Mouse (Mus musculus) gastrocnemius, postnatal 25 days (tissue): ENCODE results near the gene Dand5. TPM values are rescaled to one million over a fixed set of nuclear protein-coding genes. Genes with fewer than 3 reads are reported as not detected.

Experiments
- DNase-seq: peaks from one replicate; pipeline ENCODE4 v3.0.0; 2022
- total RNA-seq, 2 experiments: library from RNA; stranded (reverse); gene quantifications; 1 replicate in 1 of 2; 2 replicates in 1 of 2; pipeline ENCODE4 v1.2.3; 2021

Dand5 gene
- total RNA-seq, 2 experiments from 2014 or later = 9.5 to 9.6 TPM

DNA sequence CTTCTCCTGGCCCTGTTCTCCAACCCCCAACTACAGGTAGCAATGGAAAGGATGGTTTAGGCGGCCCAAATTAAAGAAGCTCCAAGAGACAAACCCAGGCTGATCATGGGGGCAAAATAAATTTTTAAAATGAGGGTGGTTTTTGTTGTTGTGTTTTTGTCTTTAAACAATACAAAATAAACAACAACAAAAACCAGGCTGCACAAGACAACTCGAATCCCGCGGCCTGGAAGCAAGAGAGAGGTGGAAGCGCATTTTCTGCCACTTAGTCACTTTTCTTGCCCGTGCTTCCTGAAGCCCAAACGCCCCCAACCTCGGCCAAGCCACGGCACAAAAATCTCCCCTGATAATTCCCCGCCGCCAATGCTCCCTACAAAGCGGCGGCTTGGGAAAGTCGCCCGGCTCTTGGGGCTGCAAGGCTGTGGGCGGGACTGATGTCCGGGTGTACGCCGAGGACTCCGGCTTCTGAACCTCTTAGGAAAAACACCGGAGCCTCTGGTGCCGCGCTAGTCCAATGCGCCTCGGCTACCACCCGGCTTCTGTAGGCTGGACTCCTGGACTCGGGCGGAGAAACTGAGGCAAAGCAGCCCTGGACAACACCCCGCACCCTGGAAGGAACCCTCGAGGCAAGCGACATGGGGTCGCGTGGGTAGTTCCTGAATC is 38.6 kb downstream of the Dand5 start:
- DNase-seq = no peak

DNA sequence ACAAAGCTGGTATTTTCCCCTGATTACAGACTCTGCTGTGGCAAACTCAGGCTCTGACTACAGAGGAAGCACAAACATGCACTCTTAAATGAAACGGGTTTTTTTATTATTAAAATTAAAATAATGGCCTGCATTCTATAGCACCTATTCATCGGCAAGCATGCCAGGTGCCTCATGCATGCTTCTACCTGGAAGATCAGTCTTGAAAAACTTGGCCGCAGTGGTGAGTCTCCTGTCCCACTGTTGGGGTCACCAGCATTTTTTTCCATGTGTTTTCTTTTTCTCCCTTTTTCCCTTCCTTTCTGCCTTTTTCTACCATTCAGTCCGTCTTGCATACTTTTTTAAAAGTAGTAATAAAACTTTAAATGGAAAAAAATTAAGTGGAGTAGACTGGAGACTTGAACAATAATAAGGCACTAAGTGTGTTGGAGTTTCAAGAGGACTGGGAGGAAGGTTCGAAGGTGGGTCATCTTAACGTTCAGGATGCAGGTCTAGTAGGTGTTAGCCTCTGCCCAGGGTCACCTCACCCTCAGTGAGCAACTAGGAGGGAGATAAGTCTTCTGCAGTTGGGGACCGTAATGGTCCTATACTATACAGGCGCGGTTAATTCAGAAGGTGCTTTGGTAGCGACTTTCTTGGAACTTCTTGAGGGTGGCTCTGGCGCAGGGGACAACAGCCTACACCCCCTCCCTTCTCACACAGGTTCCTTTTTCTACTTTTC is 39.3 kb downstream of the Dand5 start:
- no peak for DNase-seq

DNA sequence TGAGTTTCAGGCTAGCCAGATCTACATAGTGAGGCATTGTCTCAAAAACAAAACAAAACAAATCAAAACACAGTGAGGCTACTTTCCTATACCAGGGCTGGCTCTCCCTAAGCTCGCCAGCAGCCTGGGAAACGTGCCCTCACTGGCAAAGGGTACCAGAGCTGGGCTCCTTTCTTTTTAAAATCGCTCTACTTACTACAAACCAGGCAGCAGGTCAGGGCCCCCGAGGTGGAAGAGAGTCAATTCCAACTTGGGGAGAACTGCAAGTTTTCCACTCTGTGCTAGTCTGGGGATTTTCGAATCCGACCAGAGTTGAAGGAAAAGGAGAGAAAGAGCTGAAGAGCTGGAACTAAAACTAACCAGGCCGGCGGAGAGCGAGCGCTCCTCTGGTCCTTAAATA is 39.9 kb downstream of the Dand5 start:
- DNase-seq = no peak

DNA sequence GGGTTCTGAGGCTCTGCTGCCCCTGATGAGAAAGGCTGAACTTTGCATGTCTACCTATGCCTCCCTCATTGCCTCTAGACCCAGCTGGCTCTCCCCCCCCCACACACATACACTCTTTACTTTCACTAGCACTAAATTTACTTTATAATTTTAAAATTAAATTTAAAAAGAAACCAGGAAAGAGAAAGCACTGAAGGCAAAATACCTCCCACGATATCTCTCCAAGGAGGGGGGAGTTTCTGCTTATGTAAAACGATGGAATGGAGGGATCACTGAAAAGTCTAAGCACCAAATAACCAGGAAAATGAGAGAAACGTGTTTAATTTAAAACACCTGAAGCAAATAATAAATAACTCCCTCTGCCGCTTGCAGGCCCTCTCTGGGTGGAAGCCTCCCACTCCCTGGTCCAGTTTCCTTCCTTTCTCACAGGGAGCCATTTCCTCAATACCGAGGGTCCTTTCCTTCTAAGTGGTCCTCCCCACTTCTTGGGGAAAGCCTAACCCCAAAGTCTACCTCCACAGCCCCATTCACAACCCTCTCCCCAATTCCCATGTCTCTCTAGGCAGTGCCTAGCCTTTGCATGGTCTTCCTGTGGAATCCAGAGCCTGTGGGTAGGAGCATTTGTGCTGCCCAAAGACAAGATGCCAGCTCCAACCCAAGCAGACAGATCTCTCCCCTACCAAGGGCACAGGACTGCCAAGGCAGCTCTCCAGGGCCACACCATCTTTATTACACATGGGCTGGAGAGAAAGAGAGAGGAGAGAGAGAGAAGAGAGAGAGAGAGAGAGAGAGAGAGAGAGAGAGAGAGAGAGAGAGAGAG is 40.7 kb downstream of the Dand5 start:
- DNase-seq = no peak

DNA sequence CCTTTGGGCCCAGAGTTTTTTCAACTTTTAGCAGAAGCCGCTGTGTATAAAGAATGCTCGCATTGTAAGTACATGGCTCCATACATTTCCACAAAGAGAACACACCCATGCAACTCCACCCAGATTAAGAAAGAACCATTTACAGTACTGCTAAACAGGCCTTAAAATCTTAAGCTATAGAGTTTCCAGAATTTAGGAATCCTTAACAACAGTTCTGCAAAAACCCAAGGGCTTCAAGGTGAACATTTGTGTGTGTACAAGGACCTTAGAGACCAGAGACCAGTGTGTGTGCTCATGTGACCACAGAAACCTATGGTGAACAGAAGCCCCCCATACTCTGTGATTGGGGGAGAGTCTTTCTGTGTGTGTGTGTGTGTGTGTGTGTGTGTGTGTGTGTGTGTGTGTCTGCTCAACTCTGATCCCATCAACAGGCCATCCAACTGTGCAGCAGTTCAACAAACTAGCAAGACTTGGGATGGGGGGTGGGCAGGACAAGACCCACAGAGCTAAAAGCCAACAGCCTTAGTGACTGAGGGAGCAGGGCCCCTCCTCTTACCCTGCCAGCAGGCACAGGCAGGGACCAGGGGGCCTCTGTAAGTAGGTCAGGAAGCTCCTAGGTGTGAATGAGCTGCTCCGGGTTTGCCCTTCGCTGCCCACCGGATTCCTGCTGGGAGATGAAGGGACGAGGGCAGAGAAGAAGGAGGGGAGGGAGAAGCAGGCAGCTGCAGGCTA is 41.5 kb downstream of the Dand5 start:
- DNase-seq = no peak

DNA sequence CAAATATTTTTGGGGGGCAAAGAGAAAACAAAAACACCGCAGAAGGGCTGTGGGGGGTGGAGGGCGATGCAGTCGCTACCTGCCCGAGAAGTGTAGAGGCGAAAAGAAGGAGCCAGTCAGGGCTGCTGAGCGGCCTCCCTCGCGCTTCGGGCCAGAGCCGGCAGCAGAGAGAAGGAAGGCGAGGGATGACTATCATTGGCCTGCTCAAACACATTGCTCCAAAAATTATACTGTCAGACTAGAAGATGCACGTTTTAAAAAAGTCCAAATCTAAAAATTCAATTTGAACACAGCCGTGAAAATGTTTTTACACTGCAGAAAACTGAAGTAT is 42.4 kb downstream of the Dand5 start:
- no peak for DNase-seq

DNA sequence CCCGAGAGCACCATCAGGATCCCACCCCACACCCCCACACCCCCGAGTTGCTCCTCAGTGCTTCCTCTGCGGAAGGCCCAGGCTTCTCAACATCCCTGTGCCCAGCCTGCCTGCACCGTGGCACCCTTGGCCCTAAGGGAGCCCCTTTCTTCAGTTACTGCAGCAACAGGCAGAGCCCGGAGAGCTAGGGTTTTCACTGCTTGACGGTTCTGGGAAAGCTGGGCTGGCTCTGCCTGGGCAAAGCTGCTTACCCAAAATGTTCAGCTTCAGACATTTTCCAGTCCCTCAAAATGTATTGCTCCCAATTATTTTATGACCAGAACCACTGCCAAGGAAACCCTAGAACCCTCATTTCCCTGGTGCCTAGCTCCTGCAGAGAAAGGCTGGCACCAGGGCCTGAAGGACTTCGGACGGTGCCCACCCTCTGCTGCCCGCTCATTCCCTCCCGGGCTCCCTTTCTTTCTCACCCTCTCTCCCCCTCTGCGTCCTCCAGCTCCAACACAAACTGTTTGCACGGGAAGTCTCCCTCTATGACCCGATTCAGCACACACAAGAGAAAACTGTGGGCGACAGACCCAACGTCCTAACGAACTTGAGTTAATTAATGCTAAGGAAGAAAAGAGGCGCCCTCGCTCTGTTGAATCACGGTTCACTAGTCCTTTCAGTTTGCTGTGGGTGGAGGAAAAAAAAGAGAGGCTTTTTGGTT is 43.0 kb downstream of the Dand5 start:
- no peak for DNase-seq

DNA sequence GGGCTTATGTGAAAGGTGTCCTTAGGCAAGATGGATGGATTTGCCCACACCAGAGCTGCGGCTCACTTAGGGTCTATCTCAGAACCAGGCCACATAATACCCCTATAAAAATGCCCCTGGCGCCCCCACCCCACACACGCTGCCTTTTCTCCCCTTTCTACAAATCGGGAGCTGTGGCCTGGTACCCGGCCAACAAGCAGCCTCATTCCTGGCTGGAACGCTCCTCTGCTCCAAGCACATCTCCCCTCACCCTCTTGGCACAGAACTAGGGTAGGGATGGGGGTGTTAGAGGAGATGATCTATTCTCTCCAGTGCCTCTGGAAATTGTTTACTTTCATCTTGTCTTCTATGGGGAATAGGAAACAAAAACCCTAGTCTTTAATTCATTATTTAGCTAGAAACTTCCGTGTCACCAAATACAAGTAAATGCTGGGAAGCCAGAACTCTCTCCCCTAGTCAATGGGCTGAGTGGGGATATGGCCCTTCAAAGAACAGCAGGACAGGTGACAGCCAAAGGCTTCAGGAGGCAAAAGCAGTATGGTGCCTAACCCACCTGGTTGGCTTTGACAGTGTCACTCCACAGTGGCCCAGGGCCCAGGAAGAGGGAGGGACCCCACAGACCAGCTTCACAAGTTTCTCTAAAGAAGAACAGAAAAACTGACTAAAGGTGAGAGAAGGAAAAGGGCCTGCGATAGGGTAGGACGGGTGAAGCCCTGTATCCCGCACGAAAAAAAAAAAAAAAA is 43.8 kb downstream of the Dand5 start:
- DNase-seq = no peak

DNA sequence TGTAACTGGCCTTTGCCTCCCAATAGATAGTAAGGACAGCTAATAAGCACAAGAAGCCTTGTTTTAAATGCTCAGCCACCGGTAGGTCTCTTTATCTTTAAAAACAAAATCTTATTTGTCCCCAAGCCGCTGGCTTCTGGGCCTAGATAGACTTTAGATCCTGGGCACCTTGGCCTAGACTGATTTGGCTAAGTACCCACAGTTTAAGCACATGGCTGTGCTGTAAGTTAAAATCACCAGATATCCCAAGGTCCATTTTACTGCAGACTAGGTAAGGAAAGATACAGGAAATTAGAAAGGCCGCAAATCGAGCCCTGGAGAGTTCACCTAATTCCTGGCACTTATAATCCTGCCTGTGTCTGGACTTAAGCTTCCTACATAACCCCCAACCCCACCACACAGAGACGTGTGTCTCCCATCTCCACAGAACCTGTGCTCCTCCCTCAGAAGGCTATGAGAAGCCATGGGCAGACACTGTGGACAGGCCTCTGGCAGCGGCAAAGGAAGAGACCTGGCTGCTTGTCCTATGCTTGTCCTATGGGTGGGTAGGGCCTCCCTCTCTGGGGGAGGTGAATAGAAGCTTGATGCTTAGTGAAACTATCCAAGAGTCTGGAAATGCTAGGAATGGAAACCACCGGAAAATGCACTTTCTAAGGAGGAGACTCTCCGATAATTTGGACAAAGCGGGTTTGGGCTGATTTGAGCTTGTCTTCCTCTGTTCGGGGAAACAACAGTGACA is 44.6 kb downstream of the Dand5 start:
- DNase-seq = no peak

DNA sequence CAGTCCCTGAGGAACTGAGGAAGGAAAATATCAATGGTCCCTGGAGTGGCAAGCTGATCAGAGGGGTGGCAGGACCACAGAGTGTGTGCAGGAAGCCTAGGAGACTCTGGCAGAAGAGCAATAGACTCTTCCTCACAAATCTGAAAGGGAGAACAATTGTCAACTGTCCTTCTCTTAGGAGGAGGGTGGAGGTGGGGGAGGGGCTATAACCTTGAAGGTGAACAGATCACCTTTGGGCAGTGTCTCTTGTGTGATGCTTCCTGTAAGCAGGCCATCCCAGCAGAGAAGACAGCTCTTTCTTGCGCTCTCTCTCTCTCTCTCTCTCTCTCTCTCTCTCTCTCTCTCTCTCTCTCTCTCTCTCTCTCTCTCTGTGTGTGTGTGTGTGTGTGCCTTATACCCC is 46.1 kb downstream of the Dand5 start:
- DNase-seq = no peak

DNA sequence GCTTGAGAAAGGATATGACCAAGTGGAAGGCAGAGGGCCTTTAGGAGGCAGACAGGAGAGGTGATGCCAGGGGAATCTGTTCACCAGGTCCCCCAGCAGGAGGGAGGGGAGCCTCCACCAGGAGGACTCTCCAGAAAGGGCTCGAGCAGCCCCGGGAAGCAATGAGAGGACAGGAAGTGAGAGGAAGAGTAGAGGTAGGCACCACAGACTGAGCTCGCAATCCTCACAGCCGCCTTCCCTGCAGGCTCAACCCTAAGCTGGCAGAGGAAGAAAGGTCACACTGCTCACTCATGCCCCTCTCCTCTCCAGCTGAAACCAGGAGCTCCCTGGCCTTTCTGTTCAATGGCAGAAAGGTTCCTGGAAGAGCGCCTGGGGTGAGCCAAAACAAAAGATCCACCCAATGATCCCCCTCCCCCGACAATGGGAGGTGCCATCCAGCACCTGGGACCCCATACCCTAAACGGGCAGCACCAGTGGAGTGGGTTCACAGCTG is 47.0 kb downstream of the Dand5 start:
- no peak for DNase-seq

DNA sequence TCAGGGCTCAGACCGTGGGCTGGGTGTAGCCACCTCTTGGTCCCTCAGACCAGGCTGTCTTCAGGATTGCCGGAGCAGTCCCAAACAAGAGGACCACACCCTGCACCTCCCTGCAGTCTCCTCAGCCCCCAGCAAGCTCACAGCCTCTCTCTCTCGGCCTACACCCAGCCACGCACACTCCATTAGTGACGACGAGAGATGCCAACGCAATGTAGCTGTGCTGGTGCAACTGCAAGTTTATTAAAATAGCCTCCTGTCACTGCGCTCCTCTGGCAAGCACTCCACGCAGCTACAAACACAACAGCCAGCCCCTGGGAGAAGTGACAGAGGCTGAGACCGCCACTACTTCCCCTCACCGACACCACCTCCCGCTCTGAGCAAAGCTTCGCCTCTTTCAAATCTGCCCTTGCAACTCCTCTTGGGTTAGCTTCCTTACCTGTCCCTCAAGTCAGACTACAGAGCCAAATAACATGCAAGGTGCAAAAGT is 47.5 kb downstream of the Dand5 start:
- DNase-seq = peak; percentile 53

DNA sequence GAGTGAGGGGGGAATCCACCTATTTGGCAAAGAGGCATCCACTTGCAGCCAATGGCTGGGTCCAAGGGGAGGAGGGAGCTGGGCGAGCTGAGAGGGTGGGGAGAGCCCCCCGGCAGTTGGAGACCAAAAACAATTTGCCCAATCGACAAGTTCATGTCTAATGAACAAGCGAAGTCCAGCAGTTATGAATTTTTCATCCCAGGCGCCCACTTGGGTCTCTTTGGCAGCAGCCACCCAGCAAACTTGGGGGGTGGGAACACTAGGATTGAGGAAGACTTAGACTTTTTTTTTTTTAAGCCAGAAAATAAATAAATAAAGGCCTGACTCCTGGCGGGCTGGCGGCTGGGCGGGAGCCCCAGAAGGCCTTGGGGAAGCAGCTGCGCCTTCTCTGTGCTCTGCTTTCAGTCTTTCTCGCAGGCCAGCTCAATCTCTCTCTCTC is 48.1 kb downstream of the Dand5 start:
- peak; percentile 80 for DNase-seq

DNA sequence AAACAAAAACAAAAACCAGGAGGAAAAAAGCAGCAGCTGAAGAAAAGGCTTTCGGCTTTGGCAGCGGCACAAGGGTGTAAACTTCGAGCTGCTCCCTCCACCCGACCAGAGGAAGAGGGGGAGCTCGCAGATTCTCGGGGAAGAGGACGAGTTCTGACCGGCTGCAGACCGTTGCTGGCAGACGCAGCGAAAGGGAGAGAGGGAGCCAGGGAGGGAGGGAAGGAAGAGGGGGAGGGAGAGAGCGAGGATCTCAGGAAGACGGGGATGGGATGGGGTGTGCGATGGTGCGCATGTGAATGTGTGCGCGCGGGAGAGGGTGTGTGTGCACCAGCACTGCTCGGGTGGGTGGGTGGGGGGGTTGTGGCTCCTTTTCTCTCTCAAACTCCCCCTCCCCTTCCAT is 48.8 kb downstream of the Dand5 start:
- DNase-seq = peak; percentile 87

DNA sequence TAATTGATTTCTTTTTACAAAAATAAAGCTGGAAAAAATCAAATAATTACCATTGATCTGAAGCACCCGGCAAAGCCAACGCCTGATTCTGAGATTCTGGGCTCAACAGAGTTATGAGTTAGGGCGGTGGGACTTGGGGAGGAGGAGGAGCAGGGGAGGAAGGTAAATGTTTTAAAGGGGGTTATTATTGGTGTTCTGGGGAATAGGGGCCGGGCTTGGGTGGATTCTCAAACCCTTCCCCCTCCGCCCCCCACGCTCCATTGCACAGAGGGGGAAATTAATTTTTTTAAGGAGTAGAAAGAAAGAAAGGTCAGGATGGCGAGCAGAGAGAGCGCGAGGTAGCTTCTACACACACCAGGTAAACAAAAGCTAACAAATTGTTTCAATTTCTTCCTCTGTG is 49.3 kb downstream of the Dand5 start:
- peak; percentile 56 for DNase-seq

DNA sequence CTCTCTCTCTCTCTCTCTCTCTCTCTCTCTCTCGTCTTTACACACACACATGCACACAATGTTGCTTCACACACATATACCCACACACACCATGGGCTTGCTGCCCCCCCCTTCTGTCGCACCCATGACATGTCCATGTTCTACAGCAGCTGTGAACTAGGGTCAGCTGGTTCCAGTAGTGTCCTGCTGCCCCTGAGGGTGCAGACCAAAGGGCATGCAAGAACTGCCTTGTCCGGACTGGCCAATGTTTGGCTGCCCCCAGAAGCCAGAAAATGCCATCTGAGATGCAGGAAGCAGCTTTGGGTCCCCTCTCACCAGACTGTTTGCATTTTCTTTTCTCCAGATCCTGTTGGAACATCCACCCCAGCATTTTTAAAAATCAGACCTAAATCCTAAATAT is 50.0 kb downstream of the Dand5 start:
- DNase-seq = no peak

DNA sequence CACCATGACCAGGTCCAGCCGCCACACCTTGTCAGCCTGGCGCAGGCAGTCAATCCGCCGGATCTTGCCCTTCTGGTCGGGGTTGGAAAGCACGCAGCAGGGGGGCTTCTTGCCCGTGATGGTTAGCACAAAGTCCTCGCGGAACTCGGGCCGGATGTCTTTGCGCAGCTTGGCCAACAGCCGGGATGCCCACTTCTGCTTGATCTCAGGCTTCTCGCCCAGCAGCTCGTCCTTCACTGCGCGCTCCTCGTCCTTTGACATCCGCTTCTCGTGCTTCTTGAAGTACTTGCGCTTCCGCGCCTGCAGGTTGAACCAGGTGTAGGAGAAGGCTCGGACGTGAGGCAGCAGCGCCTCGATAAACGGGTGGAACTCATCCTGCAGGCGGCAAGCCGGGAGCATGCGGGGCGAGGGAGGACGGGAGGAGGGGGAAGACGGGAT is 50.7 kb downstream of the Dand5 start:
- no peak for DNase-seq

DNA sequence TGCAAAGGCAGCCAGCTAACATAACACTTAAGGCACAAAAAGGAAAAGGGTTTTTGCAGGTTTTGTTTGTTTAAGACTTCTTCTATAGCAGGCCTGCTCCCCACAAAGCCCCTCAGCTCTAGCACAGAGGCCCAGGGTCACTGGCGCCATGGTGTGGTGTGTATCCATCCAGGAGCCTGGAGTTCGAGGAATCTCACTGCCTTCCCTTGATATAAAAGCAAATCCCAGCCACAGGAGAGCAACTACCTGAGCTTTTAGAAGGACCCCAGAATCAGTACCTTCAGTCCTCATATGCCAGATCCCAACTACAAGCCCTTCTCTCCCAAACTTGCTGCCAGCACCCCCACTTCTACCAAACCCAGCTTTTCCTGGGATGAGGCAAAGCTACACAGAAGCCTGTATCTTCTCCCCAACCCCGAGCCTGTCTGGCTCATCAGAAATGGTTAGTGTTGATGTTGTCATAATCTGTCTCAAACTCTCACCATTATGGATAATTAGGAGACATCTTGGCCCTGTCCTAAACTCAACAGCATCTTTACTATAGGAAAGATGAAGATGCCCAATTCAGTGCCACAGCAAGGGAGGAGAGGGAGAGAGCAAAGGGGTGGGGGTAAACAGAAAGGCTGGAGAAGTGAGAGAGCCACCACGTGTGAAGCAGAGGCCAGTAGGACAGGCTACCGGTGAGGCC is 51.5 kb downstream of the Dand5 start:
- no peak for DNase-seq
